Mouse (Mus musculus): ENCODE measurements around the gene Gm21961. TPM values are rescaled to one million over a fixed set of nuclear protein-coding genes. Genes with fewer than 3 reads are reported as not detected.

Gene Gm21961
- not detected for polyA plus RNA-seq (2014; fragmentation: Illumina TruSeq; extraction: RNeasy Lipid Tissue Mini Kit (QIAGEN cat#74804); ENCODE audit: low replicate concordance)

DNA sequence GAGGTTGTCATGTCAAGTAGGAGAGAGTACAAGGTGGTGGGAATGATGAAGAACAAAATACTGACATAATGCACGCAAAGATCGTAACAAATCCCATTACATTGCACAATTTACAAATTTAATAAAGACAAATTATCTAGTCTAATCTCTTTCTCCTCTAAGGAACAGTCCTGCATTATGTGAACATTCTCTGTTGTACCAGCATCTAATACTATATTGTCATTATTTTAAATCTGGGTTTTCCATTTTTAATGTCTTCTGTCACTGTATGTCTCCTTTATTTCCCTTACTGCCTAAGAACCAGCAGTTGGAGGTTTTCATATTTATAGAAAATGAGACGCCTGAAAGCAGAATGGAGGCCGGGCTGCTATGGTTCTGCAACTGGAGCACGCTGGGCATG lies at the start of gene Gm21961:
Gene Gm21961, minus strand, starts transcription at position 101 of the 400 bp plus-strand sequence.

Other genes starting within 250 kb of the Gm21961 start
- gene Gm21798, start 197.2 kb downstream of the Gm21961 start, polyA plus RNA-seq (2014; fragmentation: Illumina TruSeq; extraction: RNeasy Lipid Tissue Mini Kit (QIAGEN cat#74804); ENCODE audit: low replicate concordance), result not detected